Mouse (Mus musculus) embryonic facial prominence, embryonic 12.5 days (tissue): Measurements from ENCODE around the gene Slc25a54. TPM values are rescaled to one million over a fixed set of nuclear protein-coding genes. Genes with fewer than 3 reads are reported as not detected.

Experiments
- ATAC-seq: fragments of 200-750 bp; cut with Nextera tagmentation; 2 replicates; pipeline ENCODE4 v1.8.0; 2017; ENCODE audit not compliant: insufficient number of reproducible peaks, insufficient read depth, low FRiP score, low TSS enrichment
- H3K27ac ChIP-seq: fragments of 300-500 bp; sonication (generic); 2 replicates; pipeline ENCODE4 v1.5.1; 2016; ENCODE audit warnings: mild to moderate bottlenecking
- H3K27me3 ChIP-seq: fragments of 300-500 bp; sonication (generic); 2 replicates; pipeline ENCODE4 v1.6.1; 2016; ENCODE audit warnings: mild to moderate bottlenecking, moderate library complexity
- H3K36me3 ChIP-seq: fragments of 300-500 bp; sonication (generic); 2 replicates; pipeline ENCODE4 v1.6.1; 2016; ENCODE audit warnings: mild to moderate bottlenecking
- H3K4me1 ChIP-seq: fragments of 300-500 bp; sonication (generic); 2 replicates; pipeline ENCODE4 v1.6.1; 2016
- H3K4me2 ChIP-seq: fragments of 300-500 bp; sonication (generic); replicated peaks from 2 replicates; pipeline ENCODE4 v1.6.1; 2016; ENCODE audit warnings: mild to moderate bottlenecking, moderate library complexity
- H3K4me3 ChIP-seq: fragments of 300-500 bp; sonication (generic); 2 replicates; pipeline ENCODE4 v1.5.1; 2016; ENCODE audit warnings: mild to moderate bottlenecking
- H3K9ac ChIP-seq: fragments of 300-500 bp; sonication (generic); 2 replicates; pipeline ENCODE4 v1.6.1; 2016; ENCODE audit warnings: mild to moderate bottlenecking, moderate library complexity
- H3K9me3 ChIP-seq: fragments of 300-500 bp; sonication (generic); 2 replicates; pipeline ENCODE4 v1.6.1; 2016; ENCODE audit warnings: mild to moderate bottlenecking, moderate library complexity
- WGBS: fragments of 180-500 bp; shearing (Covaris S2); methylation state at CpG from one replicate; pipeline ENCODE4 v1.1.7; 2016; 5-methylcytosine and 5-hydroxymethylcytosine counted together
- polyA plus RNA-seq: library from polyadenylated mRNA; unstranded; fragments of >200 nt; fragmentation: Nextera tagmentation; extraction: Ambion mirVana; gene quantifications from 2 replicates; pipeline ENCODE4 v1.2.1, GENCODE M21; 2016

Slc25a54 gene
- polyA plus RNA-seq, 1 experiment from 2014 or later, result not detected

GRCm38 (mm10) chr3:109129768-109130167, 49.5 kb downstream of the Slc25a54 start:
- Histone ChIP-seq H3K4me3 (no peak overlapping the region), H3K27ac (no peak overlapping the region), H3K9me3 (no peaks in the 10 kb centered on the region), H3K4me1 (peaks cover 3% of the 10 kb centered on the region; the same call in 1 of the 2 replicates), H3K36me3 (peaks cover 6% of the 10 kb centered on the region), H3K4me2 (no peak overlapping the region), H3K9ac (no peak overlapping the region), H3K27me3 (no peaks in the 10 kb centered on the region)
- 80% methylated on average over 5 of the region's 5 CpGs for WGBS
- ATAC-seq, result no peak

DNA sequence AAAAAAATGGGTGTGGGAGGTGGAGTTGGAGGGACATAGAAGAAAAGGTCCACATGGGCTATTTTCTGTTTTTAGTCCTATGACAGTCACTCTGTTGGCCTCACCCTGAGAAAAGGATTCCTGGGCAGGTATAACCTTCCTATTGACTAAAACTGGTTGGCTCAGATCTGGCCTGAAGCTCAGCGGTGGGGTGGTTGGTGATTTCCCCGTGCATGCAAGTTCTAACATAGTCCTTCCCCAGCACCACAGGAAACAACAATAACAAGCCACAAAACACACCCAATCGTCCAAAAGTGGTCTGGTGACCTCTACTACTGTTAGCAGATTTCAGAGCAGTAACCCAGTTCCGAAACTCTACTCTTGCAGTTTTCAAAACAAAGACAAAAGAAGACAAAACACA, 52.7 kb downstream of the Slc25a54 start:
- Histone ChIP-seq H3K4me3 (no peak overlapping the region), H3K9ac (no peak overlapping the region), H3K4me2 (no peak overlapping the region), H3K27ac (no peak overlapping the region), H3K4me1 (no peaks in the 10 kb centered on the region), H3K36me3 (peaks cover 5% of the 10 kb centered on the region), H3K27me3 (no peaks in the 10 kb centered on the region), H3K9me3 (no peaks in the 10 kb centered on the region)
- 87% methylated on average over 4 of the region's 4 CpGs for WGBS
- no peak for ATAC-seq

GRCm38 (mm10) chr3:109134036-109134435, 53.8 kb downstream of the Slc25a54 start:
- no peak overlapping the region for H3K4me2 ChIP-seq
- no peaks in the 10 kb centered on the region for H3K4me1 ChIP-seq
- no peak overlapping the region for H3K9ac ChIP-seq
- no peaks in the 10 kb centered on the region for H3K9me3 ChIP-seq
- peaks cover 5% of the 10 kb centered on the region for H3K36me3 ChIP-seq
- 95% methylated on average over 15 of the region's 15 CpGs for WGBS
- no peaks in the 10 kb centered on the region for H3K27me3 ChIP-seq
- ATAC-seq, result no peak
- H3K4me3 ChIP-seq, result no peak overlapping the region
- no peak overlapping the region for H3K27ac ChIP-seq

DNA sequence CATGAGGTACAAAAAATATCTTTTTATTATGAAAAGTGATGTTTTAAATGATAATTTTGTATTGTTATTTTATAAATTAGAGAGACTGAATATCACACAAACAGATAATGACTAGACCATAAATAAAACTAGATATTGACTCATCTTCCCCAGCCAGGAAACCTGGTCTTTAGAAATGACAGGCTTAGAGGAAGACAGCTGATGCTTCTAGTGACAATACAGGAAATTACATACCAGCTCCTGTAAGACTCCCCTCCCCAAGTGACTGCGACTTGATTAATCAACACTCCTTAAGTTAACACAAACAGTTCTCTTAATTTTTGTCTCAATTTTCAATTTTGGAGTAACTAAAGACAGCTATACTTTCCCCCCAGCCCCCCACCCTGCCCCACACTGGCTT, 55.1 kb downstream of the Slc25a54 start:
- H3K4me1 ChIP-seq, result no peaks in the 10 kb centered on the region
- WGBS, result 93% methylated on average over 1 of the region's 1 CpGs
- H3K9ac ChIP-seq, result no peak overlapping the region

DNA sequence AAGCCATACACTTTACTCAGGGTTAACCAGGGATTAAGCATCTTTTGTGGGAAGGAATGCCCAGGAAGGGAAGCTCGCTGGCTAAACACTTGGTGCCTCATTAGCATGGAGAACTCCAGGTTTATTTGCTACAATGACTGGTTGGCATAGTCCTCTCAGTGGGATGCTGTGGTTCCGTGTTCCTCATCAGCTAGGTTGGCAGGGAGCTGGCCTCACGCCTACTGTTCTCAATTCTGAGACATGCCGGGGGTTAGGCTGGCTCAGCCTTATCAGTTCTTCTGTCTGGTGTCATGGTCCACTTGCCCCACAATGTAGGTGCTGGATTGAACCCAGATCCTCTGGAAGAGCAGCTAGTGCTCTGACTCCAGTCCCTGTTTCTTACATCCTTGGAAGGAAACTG, 72.3 kb downstream of the Slc25a54 start:
- Histone ChIP-seq H3K4me3 (no peak overlapping the region), H3K27me3 (no peaks in the 10 kb centered on the region), H3K27ac (no peak overlapping the region), H3K4me1 (no peaks in the 10 kb centered on the region), H3K9ac (no peak overlapping the region), H3K9me3 (no peaks in the 10 kb centered on the region), H3K36me3 (no peaks in the 10 kb centered on the region), H3K4me2 (no peak overlapping the region)
- ATAC-seq, result no peak
- WGBS, result 88% methylated on average over 4 of the region's 4 CpGs

More for the DNA sequence above, 55.1 kb downstream of the Slc25a54 start:
- Histone ChIP-seq H3K9me3 (no peaks in the 10 kb centered on the region), H3K27ac (no peak overlapping the region), H3K36me3 (peaks cover 5% of the 10 kb centered on the region), H3K4me2 (no peak overlapping the region), H3K27me3 (no peaks in the 10 kb centered on the region), H3K4me3 (no peak overlapping the region)
- no peak for ATAC-seq

DNA sequence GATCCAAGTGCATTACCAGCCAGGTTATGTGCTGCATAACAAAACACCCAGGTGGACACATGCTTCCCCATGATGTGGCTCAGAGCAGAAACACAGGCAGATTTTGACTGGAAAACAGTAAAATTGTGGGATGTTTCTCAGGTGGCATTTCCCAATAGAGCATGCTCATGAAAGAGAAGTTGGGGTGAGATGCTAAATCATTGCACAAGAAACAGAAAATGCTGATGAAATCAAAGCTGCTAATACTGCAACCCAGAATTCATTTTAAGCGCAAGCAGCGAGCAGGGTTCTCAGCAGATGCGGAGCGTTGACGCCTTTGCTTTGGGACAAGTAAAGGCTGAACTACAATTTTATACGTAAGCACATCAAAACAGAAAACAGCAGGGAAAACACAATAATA, 73.1 kb downstream of the Slc25a54 start:
- Histone ChIP-seq H3K4me3 (no peak overlapping the region), H3K27me3 (no peaks in the 10 kb centered on the region), H3K9ac (no peak overlapping the region), H3K4me2 (no peak overlapping the region), H3K27ac (no peak overlapping the region), H3K9me3 (no peaks in the 10 kb centered on the region), H3K36me3 (no peaks in the 10 kb centered on the region), H3K4me1 (no peaks in the 10 kb centered on the region)
- ATAC-seq, result no peak
- 98% methylated on average over 6 of the region's 6 CpGs for WGBS

DNA sequence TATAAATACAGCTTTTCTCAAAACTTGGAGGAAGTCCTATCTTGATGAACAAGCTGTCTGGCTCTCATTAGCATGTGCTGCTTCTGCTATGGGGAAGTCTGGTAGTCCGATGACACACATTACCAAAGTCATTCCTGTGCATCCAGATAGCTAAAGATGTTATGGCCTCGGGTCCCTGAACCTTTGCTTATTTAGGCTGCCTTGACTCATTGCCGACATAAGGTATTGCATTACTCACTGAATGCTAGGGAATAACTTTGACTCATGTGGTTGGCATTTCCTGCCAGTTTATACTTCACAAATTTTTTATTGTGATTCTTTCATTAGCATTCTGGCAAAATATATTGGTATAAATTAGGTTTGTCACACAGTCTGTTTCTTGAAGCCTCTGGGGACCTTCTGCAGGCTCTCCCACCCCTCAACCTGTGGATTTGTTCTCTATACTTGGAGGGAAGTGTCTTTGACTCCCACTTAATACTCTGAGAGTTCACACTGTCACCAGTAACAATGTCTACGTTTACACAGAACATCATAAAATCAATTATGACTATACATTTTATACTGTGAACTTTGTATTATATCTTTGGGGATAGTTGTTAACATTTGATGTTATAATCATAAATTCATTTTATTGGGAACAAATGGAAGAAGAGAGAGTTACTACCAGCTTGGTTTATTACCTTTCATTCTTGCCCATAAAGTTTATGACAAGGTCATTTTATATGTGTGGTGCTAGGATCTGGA, 75.8 kb downstream of the Slc25a54 start:
- H3K27me3 ChIP-seq, result no peaks in the 10 kb centered on the region
- peaks cover 14% of the 10 kb centered on the region; the same call in 1 of the 2 replicates for H3K36me3 ChIP-seq
- H3K9ac ChIP-seq, result no peak overlapping the region
- ATAC-seq, result no peak
- no peak overlapping the region for H3K27ac ChIP-seq
- H3K4me3 ChIP-seq, result no peak overlapping the region
- no peak overlapping the region for H3K4me2 ChIP-seq
- H3K4me1 ChIP-seq, result no peaks in the 10 kb centered on the region
- 78% methylated on average over 4 of the region's 4 CpGs for WGBS
- no peaks in the 10 kb centered on the region for H3K9me3 ChIP-seq

DNA sequence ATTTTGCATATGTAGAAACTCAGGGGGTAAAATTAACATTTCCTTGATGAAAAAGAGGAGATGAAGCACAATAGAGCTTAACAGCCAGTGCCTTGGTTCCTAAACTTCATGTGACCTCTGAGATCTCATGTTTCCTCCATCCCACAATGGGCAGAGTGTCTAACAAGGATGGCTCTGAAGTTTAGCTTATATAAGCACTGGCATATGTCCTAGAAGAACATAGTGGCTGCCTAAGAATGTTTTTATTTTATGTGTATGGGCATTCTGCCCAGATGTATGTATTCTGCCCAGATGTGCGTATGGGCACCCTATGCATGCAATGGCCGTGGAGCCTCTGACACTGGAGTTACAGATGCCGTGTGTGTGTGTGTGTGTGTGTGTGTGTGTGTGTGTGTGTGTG, 77.2 kb downstream of the Slc25a54 start:
- Histone ChIP-seq H3K4me1 (no peaks in the 10 kb centered on the region), H3K27me3 (no peaks in the 10 kb centered on the region), H3K9me3 (no peaks in the 10 kb centered on the region), H3K27ac (no peak overlapping the region), H3K4me2 (no peak overlapping the region), H3K9ac (no peak overlapping the region), H3K36me3 (peaks cover 19% of the 10 kb centered on the region; the same call in 1 of the 2 replicates), H3K4me3 (no peak overlapping the region)
- no peak for ATAC-seq
- 81% methylated on average over 3 of the region's 3 CpGs for WGBS

DNA sequence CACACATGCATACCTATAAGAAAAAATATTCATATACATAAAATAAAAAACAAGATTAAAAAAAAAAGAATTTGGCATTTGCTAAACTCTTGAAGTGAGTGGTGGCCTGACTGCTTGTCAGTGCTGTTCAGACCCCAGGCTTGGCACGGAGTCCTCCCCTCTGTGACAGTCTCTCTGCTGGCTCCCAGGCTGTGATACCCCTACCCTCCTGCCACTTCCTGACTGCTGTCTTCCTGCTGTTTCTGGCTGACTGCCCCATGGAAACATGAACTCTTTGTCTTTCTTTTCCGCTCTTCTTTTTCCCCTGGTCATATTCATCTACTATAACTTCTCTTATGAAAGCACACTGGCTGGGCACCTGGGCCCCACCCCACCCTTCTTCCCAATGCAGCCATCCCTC, 83.8 kb downstream of the Slc25a54 start:
- WGBS, result 94% methylated on average over 2 of the region's 2 CpGs
- H3K36me3 ChIP-seq, result peaks cover 41% of the 10 kb centered on the region

DNA sequence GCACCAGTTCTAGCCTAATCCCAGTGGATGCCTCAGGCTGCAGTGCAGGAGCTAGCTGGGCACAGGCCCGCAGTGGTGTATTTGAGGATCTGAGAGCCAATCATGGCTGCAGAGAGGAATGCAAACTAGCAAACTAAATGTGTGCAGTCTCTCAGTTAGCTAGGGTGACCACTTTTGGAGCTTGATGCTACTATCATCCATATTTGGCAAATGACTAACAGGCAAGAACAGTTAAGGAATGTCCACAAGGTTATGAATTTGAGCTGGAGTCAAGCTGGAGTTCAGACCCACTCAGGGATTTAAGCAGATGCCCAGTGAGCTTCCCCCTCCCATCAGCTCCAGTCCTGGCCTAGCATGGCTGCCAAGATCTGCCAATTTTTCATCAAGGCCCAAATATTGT, 84.4 kb downstream of the Slc25a54 start:
- Histone ChIP-seq H3K27me3 (no peaks in the 10 kb centered on the region), H3K9ac (no peak overlapping the region), H3K4me3 (no peak overlapping the region), H3K4me1 (no peaks in the 10 kb centered on the region), H3K4me2 (no peak overlapping the region), H3K27ac (no peak overlapping the region), H3K36me3 (peaks cover 36% of the 10 kb centered on the region), H3K9me3 (no peaks in the 10 kb centered on the region)
- ATAC-seq, result no peak
- WGBS, result 84% methylated on average over 1 of the region's 1 CpGs

More for the DNA sequence above, 83.8 kb downstream of the Slc25a54 start:
- no peaks in the 10 kb centered on the region for H3K27me3 ChIP-seq
- no peaks in the 10 kb centered on the region for H3K4me1 ChIP-seq
- no peak overlapping the region for H3K4me2 ChIP-seq
- H3K9ac ChIP-seq, result no peak overlapping the region
- no peak overlapping the region for H3K27ac ChIP-seq
- H3K9me3 ChIP-seq, result no peaks in the 10 kb centered on the region
- no peak for ATAC-seq
- no peak overlapping the region for H3K4me3 ChIP-seq

GRCm38 (mm10) chr3:109165214-109165829, 85.1 kb downstream of the Slc25a54 start:
- no peak overlapping the region for H3K4me3 ChIP-seq
- H3K4me1 ChIP-seq, result no peaks in the 10 kb centered on the region
- H3K9me3 ChIP-seq, result no peaks in the 10 kb centered on the region
- H3K27me3 ChIP-seq, result no peaks in the 10 kb centered on the region
- no peak overlapping the region for H3K27ac ChIP-seq
- H3K36me3 ChIP-seq, result peaks cover 31% of the 10 kb centered on the region
- H3K4me2 ChIP-seq, result no peak overlapping the region
- H3K9ac ChIP-seq, result no peak overlapping the region
- ATAC-seq, result no peak
- WGBS, result 92% methylated on average over 8 of the region's 8 CpGs
